Mouse (Mus musculus) left cerebral cortex, adult 2 months (tissue): ENCODE measurements around the gene Rnf141. TPM values are rescaled to one million over a fixed set of nuclear protein-coding genes. Genes with fewer than 3 reads are reported as not detected.

Experiments used
- DNase-seq, 2 experiments: peaks; one replicate each; pipeline ENCODE4 v3.0.0; 2021 to 2022; ENCODE audit warnings: low spot score in 2 of 2, mixed read lengths in 1 of 2; ENCODE audit errors: extremely low spot score in 1 of 2
- H3K27ac ChIP-seq: fragments of 200-600 bp; 2 replicates; pipeline ENCODE4 v1.8.1; 2022
- H3K4me3 ChIP-seq: fragments of 200-600 bp; 2 replicates; pipeline ENCODE4 v1.8.1; 2022
- CTCF ChIP-seq: fragments of 200-600 bp; IDR thresholded peaks from 2 replicates; pipeline ENCODE4 v1.8.1; 2022; ENCODE audit warnings: antibody characterized with exemption, mild to moderate bottlenecking, moderate library complexity
- intact Hi-C: fragments of 180-260 bp; cut with DNase I; formaldehyde crosslinking; loops from one replicate; pipeline ENCODE4 v1.15.1; 2025
- long read RNA-seq, 2 experiments: library from polyadenylated mRNA; stranded (forward); transcript quantifications; one replicate each; pipeline ENCODE4 v2.0.0; 2021; ENCODE audit warnings: borderline mapping rate in 2 of 2
- total RNA-seq, 2 experiments: library from RNA; stranded (reverse); gene quantifications; 2 replicates each; pipeline ENCODE4 v1.2.3; 2021

Rnf141 gene
- total RNA-seq = 10 to 100 TPM; 72.1 to 72.6 TPM
- long read RNA-seq, experiment 1, full-length matches to known transcripts = 48 of 69 reads
- long read RNA-seq, experiment 1, partial matches to known transcripts = 7 of 69 reads
- long read RNA-seq, experiment 1, other reads (novel, unspliced or antisense) = 14 of 69 reads
- long read RNA-seq, experiment 2, full-length matches to known transcripts = 36 of 47 reads
- long read RNA-seq, experiment 2, partial matches to known transcripts = 1 of 47 reads
- long read RNA-seq, experiment 2, other reads (novel, unspliced or antisense) = 10 of 47 reads

DNA sequence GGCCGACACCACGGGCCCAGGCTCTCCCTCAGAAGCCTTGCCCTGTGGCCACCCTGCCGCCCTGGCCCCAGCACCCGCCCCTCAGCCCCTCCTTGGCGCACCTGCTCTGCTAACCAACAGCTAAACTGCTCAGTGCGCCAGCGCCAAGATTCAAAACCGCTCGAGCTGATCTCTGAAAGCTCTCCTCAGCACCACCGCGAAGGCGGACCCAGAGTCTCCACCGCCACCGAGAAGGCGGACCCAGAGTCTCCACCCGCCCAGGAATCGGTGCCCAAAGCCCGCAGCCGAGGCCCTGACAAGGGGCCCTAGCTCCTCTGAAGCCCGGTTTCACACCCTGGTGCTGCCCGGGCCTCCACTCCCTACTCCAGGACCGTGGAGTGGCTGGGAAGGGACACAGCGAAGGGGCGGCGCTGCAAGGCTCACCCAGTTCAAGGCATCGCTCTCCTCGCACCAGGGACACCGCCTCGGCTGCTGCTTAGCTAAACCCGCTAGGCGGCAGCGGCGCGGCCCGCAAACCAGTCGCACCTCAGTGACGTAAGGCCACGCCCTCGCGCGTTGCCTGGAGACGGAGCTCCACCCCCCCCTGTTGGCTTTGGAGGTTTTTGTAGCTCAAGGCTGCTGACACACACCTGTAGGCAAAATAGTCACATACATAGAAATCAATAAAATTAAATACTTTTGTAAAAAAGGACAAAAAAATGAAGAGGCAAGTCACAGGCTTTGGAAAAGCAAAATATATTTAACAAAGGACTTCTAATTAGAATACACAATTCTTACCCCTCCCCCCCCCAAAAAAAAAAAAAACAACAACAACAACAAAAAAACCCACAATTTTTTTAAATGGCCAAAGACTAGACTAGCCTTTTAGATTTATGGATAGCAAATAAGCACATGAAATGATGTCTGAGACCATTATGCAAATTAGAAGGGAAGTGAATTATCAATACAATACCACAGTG is at the start of gene Rnf141:
Gene Rnf141 (minus strand): TSS at position 542 of the 959 bp plus-strand sequence.
- Histone ChIP-seq H3K27ac (peak within 1 kb of the TSS; percentile 94), H3K4me3 (peak within 1 kb of the TSS; percentile 97)
- intact Hi-C loops = no loop called here
- peak; percentile 90 to 95 for DNase-seq
- peak; percentile 61 for TF ChIP-seq CTCF

DNA sequence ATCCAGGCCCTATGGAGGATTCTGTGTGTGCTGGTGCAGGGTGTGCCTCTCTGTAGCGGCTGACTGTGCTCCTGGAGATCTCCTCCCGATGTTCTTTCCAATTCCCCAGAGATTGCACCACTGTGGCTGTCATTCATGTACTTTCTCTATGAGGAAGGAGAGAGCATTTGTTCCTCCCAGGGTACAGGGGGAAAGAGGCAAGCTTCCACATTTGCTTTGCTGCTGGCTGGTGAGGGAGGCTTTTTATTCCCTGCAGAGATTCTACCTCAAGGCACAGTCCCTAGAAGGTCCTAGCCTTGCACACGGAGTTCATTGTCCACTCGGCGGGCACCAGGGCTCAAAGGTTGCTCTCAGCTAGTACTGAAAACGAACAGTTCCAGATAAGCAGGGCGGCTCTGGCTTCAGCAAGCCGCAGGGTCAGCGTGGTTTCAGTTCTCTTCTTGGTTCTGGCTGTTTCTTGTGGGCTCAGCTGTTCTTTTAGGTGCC is 47.3 kb upstream of the Rnf141 start:
- DNase-seq = peak in 1 of 2 experiments; percentile 10
- no peak for TF ChIP-seq CTCF
- H3K27ac ChIP-seq = no peak overlapping the region
- intact Hi-C loops = no loop called here
- H3K4me3 ChIP-seq = no peak overlapping the region

DNA sequence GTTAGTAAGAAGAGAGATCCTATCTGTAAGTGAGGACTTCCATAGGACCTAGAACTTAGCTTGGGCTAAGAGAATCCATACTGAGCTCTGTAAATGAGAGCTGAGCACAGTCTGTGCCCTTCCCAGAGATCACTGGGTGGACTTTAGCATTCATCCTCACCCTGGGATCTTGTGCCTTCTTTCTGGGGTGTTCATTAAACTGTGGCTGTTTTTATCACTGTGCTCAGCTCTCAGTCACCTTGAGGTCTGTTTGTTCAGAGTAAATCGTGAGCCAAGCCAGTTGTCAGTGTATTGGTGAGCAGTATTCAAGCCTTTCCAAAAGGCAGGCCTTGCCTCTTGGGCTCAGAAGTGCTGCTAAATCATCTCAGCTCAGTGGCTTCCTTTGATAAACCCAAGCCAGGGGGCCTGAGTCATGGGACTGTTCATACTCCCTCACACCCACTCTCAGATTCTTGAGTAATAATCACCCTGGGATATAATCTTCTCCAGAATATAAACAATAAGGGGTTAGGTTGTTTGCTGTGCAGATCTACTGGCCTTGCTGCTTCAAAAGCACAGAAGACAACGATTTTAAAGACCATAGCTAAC is 37.6 kb upstream of the Rnf141 start:
- intact Hi-C loops = no loop called here
- DNase-seq = no peak
- no peak overlapping the region for H3K27ac ChIP-seq
- TF ChIP-seq CTCF = no peak
- H3K4me3 ChIP-seq = no peak overlapping the region

DNA sequence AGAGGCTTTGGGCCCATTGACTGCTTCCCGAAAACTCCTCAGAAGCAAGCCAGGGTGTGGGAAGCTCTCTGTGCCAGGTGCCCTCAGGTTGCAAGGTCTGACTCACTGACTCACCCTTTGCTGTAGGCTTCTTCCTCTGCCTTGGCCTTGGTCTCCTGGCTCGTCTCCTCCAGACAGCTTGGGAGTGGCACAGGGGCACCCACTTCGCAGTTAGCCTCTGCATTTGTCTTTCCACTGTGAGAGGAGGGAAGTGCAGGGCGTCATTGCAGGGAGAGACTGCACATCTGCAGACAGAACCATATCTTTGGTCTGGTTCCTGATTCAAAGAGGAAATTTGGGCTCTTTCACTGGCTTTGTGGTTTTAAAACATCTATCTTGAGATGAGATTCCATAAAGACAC is 33.8 kb upstream of the Rnf141 start:
- intact Hi-C loops = no loop called here
- no peak for TF ChIP-seq CTCF
- H3K27ac ChIP-seq = no peak overlapping the region

DNA sequence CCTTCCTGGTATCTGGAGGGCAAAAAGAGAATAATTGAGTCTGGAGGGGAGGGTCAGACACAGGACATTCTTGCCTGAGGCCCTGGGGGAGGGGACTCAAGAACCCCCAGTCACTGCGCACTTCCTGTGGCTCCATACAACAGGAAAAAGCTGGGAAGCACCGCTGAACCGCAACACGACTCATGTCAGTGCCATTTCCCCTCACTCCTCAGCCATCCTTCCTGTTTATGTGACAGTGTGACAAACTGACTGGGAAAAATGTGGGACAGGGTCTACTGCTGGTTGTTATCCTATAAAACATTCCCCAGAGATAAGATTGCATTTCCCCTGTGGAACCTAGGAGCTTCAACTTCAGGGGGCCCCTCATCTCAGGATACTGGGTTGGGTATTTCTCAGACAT is 32.7 kb upstream of the Rnf141 start:
- no peak for DNase-seq

More for the DNA sequence above, 33.8 kb upstream of the Rnf141 start:
- no peak overlapping the region for H3K4me3 ChIP-seq
- DNase-seq = no peak

DNA sequence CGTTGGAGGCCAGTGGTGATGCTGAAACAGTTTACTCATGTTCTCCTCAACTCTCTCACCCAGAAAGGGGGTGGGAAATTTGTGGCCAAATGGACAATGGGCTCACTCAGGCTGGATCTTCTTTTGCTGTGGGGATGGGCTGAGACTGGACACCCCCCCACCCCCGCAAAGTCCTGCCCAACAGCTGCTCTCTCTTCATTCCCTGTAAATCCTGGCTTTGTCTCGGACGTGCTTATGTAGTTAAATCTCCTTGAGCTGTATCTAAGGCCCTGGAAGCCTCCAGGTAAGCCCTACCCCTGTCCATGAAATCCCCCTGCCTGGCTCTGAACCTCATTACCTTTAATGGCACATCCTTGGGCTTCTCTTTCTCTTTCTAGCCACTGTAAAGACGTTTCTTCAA is 24.6 kb upstream of the Rnf141 start:
- no peak for TF ChIP-seq CTCF
- Histone ChIP-seq H3K27ac (no peak overlapping the region), H3K4me3 (no peak overlapping the region)
- no peak for DNase-seq
- intact Hi-C loops = no loop called here

More for the DNA sequence above, 32.7 kb upstream of the Rnf141 start:
- no peak overlapping the region for H3K4me3 ChIP-seq
- no peak for TF ChIP-seq CTCF
- intact Hi-C loops = no loop called here
- H3K27ac ChIP-seq = no peak overlapping the region

DNA sequence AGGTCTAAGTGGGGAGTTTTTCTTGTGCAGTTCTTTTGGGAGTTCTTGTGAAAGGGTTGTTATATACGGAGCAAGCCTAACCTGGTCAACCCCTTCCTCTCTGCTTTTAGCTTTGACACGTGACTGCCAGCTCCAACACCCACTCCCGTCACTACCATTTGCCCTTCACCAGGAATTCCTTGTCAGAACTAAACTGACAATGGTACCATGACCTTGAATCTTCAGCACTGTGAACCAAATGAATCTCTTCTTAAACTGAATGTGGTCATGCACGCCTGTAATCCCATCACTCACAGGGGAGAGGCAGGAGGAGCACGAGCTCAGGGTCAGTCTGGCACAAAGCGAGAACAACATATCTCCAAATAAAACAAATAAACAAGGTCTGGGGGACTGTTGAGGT is 22.9 kb upstream of the Rnf141 start:
- no peak overlapping the region for H3K4me3 ChIP-seq
- no peak for TF ChIP-seq CTCF
- DNase-seq = no peak
- no peak overlapping the region for H3K27ac ChIP-seq
- intact Hi-C loops = no loop called here

DNA sequence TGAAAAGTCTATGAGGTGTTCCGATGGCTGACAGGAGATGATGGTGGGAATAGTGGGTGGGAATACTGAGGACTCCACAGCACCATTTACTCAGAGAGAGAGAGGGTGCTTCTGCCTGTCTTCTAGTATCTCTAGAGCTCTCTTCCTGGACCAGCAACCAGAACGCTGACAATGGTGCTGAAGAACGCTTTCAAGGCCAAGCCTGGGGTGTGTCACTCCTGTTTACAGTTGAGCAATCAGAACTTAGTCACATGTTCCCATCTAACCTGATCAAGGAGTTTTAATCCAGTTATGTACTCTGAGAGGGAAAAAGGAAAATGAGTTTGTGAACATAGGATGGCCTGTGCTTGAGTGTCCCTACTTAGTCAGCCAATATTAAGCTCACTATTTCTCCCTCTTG is 21.8 kb upstream of the Rnf141 start:
- no peak for TF ChIP-seq CTCF
- H3K27ac ChIP-seq = no peak overlapping the region
- DNase-seq = no peak
- H3K4me3 ChIP-seq = no peak overlapping the region
- intact Hi-C loops = no loop called here

DNA sequence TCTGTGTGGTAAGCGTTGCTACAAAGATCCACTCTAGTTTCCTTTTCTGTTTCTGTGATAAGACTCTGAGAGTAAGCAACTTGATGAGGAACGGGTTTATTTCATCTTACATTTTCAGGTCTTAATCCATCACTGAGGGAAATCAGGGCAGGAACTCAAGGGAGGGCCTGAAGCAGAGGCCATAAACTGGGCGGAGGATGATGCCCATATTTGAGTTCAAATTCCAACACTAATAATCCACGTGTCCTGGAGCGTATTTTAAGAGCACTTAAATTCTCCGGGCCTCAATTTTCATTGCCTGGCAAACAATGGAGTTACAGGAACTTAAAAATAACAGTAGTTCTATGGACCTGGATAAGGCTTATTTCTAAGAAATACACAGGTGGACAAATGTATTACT is 21.3 kb upstream of the Rnf141 start:
- TF ChIP-seq CTCF = no peak
- H3K27ac ChIP-seq = no peak overlapping the region
- H3K4me3 ChIP-seq = no peak overlapping the region
- intact Hi-C loops = no loop called here
- DNase-seq = no peak

DNA sequence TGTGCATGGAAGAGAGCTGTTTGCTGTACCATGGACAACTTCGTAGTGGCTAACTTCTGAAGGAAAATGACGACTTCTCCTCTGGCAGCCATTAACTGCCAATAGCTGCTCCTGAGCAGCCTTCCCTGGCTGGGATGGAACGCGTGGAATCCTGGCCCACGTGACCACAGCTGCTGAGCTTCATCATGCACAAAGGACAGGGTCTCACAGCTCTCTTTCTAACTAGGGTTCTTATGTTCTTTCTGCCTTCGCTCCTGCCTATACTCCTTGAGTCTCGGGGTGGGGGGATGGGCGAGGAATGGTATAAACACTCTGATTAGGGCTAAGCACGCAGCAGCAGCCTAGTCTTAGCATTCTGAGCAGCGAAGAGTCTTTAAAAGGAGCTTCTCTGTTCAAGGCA is 20.8 kb upstream of the Rnf141 start:
- Histone ChIP-seq H3K27ac (no peak overlapping the region), H3K4me3 (no peak overlapping the region)
- no peak for DNase-seq
- no peak for TF ChIP-seq CTCF
- intact Hi-C loops = no loop called here

DNA sequence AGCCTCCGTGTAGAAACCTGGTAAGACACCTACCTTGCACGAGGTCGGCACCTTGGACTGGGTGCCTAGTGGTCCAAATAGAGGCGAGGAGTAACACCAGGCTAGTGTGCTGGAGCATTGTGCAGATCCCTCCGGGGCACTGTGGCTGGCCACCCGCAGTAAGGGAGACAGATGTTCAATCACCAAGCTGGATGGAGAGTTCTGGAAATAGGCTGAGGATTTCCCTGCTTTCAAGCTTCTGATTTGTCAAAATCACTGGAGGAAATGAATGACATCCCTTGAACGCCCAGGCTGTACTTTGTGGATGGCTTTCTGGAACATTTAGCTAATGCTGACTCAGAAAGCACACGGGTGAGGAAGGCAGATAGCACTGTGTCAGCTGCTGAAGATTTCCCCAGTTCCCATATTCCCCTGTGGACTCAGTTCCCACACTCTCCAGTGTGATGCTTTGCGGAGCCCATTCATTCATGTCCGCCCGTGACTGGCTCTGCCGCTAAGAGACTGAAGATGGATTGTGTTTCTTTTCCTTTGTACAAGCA is 18.6 kb upstream of the Rnf141 start, which contains the start of gene Lyve1:
Gene Lyve1 (minus strand): TSS at position 489 of the 539 bp plus-strand sequence.
- intact Hi-C loops = no loop called here
- DNase-seq = no peak

More for the DNA sequence above, 18.6 kb upstream of the Rnf141 start, which contains the start of gene Lyve1:
- no peak for TF ChIP-seq CTCF
- H3K27ac ChIP-seq = no peak within 1 kb of the TSS
- no peak within 1 kb of the TSS for H3K4me3 ChIP-seq
